Mouse (Mus musculus): ENCODE data around the gene H2-K1.
"Not testable (repeated sequence)": the region's sequence is repeated elsewhere in the genome, so short reads cannot be mapped to it uniquely, and the experiment has no call there.

The H2-K1 gene

DNA sequence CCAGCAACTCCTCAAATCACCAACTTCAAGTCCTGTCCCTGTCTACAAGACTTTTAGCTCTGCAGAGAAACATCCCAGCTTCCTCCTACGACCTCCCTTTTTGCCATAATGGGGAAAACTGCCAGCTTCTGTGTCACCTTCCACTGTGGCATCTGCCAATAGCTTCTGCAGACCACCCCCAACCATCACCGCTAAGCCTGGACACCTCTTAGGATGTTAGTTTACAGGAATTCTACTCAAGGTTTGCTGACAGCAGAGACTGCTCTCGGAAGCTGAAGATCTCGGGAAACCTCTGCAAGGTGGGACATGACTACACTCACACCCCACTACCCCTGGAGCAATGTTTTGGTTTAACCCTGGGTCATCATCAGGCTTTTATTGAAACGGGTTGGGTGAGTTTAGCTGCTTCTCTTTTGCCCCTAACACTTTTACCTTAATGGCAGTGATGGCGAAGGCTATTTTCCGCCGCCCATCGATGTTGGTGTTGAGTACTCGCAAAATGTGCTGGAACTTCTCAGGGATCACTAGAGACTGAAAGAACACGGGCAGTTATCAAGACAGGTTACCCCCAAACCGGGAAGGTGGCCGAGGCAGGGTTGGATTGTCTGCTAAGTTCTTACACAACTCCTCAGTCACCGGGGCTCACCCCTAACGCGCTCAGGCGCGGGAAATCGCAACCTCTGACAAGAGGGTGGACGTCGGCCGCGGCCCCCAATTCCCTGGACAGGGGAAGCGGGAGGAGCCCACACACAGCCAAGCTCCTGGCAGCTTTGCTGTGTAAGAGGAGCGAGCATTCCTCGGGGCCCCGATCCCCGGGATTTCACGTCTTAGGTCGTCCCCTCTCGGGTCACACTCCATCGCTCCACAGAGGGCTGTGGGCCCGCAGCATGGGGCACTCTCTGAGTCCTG is 45.2 kb downstream of the H2-K1 start:
- no peak for DNase-seq (ENCODE audit: low spot score)

DNA sequence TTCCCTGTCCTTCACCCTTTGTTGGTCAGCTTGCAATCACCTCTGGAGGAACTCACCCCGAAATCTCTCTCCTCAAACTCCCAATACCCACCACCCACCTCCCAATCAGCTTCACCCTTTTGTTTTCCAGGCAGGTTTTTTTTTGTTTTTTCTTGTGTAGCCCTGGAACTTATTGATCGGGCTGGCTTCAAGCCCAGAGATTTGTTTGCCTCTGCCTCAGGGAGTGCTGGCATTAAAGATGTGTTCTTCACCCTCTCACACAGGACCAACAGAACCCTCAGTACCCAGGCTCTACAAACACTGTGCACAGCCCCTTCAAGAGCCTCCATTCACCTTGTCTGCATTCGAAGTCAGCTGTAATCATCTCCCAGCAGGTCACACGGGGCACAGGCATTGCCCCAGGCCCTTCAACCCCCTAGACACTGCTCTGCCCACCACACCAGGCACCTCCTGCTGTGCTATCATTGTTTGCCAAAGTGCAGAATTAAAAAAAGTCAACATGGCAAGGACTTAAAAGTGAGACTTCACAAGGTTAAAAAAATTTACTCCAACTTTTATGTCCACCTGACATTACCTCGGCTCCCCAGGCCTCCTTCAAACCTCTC is 46.1 kb downstream of the H2-K1 start:
- DNase-seq (ENCODE audit: low spot score), result no peak

DNA sequence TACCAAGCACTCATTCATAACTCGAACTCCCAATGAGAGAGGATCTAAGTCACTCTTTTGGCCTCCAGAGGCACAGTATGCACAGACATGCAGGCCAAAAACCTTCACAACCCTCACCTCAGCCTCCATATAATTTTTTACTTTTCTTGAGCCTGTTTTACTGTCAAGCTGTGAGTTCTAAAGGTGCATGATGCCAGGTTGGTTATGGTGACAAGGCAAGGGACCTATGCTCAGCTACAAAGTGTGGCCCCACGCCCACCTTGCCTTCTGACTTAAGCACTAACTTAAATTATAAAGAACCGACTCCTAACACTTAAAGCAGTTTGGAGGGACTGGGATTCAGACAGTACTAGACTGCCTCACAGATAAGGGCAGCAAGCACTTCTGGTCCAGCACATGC is 46.8 kb downstream of the H2-K1 start:
- DNase-seq (ENCODE audit: low spot score), result no peak

DNA sequence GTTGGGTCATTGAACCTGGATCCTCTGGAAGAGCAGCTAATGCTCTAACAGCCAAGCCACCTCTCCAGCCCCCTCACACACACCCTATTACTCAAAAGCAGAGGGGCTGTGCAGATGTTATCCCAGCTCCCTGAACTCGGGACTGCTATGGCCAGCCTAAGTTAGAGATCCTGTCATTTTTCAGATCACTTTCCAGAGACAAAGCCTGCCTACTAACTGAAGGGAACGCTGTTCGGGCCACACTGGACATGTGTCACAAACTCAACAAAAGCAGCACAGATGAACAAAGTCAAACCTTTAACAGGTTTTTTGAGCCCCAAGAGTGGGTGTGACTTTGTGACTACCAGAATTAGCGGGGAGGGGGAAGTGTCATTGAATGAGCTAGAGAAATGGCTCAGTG is 47.3 kb downstream of the H2-K1 start:
- DNase-seq (ENCODE audit: low spot score), result no peak

DNA sequence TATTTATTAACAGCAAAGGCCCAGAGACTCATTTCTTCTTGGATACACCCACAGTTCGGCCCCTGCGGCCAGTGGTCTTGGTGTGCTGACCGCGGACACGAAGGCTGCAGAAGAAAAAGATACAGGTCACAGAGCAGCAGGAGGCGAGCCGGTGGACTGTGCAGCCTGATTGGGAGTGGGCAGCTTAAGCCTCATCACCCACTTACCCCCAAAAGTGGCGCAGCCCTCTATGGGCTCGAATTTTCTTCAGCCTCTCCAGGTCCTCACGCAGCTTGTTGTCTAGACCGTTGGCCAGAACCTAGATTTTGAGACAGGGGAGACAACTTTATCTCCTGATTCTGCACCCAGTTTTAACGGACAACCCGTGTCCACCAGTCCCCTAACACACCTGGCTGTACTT is 48.1 kb downstream of the H2-K1 start:
- not testable (repeated sequence) for DNase-seq (ENCODE audit: low spot score)

DNA sequence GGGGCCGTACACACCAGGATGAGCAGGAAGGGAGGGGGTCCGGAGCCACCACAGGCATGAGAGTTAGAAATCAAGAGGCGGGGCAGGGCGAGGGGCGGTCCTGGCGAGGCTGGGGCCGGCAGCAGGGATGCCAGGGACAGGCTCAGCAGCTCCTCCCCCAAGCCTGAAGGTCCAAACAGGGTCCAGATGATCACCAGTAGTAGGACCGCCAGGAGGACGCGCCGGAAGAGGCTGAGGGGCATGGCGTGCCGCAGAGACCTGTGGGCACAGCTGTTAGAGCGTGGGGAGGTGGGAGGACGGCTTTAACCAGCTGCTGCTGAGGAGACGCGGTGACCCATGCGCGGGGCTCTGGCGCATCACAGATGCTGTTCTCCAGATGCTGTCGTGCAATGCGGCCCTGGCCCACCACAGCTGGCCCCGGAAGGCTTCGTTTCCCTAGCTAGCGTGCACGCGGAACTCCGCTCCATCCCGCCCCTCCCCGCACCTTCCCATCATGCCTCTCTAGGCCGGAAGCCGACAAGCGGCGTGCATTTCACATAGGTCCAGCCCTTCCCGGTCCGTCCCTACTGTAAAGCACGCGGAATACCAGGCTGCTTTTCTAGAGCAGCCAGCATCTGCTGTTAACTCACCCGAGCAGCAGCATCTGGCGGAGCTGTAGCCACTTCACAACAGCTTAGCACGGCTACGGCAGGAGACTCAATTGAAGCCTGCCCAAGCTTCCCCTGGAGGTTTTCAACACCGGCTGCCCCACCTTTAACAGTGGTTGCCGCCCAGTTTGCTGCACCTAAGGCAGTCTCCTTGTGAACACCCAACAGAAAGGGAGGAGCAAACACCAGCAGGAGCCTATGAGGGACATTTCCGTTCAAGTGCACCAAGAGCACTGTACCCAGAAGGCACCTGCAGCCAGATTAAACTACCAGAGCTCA is 48.9 kb downstream of the H2-K1 start, which contains the start of gene B3galt4:
TSS of gene B3galt4 (minus strand) at position 468 of the 926 bp plus-strand sequence.
- DNase-seq (ENCODE audit: low spot score), result peak; percentile 82

DNA sequence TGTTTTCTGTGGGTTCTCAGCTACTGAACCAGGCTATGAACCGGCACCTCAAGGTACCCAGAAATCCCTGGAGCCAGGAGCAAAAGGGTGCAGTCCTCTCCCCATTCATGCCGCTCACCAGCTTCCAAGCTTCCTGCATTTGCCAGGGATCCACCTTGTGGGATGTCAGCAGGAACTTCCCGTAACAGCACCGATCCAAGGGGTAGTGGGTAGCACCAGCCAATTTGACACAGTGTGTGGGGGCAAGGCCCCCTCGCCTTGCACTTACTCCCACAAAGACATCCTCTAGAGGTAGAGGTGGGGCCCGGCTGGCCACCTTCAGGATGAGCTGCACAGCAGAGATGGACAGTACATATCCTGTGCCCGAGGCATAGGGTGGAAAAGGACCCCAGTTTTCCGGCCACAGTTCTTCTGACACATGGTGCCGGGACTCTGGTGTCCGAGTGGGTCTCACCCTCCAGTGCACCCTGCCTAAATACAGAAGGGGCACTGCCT is 50.0 kb downstream of the H2-K1 start:
- DNase-seq (ENCODE audit: low spot score), result no peak

DNA sequence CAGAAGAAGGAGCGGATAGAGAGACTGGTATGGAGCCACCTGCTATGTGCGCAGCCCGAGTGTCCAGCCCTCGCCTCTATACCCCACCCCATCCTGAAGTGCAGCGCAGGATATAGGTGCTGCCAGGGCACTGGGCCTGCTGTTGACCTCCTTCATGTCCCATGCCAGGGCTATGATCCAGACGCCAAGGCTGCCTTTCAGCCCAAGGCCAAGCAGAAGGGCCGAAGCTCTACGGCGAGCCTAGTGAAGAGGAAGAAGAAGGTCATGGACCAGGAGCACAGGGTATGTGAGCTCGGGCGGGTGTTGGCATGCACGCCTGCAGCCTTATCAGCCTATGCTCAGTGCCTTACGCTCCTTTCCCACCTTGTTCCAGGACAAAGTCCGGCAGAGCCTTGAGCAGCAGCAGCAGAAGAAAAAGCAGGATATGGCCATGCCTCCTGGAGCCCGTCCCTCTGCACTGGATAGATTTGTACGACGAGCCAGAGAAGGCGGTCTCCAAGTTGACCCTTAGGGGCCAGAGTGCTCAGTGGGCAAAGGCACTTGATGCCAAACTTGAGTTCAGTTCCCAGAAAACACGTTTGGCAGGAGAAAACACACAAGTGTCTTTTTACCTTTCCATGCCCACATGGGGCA is 51.1 kb downstream of the H2-K1 start:
- DNase-seq (ENCODE audit: low spot score), result no peak

DNA sequence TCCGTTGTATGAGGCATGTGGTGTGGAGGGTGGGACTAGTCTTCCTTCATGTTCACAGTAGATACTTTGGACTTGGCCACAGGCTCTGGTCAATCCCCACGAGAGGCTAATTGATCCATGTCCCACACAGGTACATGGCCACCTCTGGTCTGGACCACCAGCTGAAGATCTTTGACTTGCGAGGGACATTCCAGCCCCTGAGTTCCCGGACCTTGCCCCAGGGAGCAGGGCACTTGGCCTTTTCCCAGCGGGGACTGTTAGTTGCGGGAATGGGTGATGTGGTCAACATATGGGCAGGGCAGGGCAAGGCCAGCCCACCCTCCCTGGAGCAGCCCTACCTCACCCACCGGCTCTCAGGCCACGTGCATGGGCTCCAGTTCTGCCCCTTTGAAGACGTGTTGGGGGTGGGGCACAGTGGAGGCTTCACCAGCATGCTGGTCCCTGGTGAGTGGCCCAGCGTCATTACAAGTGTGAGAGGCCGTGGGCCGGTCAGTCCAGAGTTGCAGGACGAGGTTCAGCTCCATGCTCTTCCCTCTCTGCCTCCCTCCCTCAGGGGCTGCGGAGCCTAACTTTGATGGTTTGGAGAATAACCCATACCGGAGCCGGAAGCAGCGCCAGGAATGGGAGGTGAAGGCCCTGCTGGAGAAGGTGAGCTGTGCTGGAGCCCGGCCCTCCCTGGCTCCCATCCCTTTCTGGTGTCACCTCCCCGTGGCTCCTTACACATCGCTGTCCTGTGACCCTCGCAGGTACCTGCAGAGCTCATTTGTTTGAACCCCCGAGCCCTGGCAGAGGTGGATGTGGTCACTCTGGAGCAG is 51.9 kb downstream of the H2-K1 start:
- no peak for DNase-seq (ENCODE audit: low spot score)

DNA sequence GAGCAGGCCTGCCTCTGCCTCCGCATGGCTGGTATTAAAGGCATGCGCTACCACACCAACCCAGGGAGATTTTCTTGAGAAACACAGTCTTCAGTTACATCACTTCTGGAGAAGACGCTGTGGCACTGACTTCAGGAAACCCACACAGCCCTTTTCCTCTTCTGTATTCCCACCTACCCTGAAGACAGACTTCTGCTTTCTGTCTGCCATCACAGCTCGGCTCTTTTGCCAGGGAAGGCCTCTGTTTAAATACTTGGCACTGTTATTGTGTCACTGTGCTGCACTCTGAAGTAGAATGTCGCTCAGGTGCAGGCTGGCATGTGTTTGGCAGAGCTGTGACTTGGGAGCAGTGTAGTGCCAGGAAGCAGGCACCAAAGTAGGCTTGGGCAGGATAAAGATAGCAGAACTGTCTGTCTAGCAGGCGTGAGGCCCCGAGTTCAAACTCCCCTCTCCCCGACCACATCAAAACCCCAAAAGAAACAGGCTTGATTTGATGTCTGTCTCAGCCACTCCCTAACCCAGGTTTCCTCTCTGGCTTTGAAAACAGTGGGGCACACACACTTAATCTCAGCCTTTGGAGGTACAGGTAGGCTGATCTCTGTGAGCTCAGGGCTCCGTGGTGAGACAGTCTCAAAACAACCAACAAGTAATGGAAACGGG is 52.6 kb downstream of the H2-K1 start:
- DNase-seq (ENCODE audit: low spot score), result no peak
